Mouse (Mus musculus) heart, adult 8-10 months (tissue): ENCODE data around the gene Foxn4. TPM values are rescaled to one million over a fixed set of nuclear protein-coding genes. Genes with fewer than 3 reads are reported as not detected.

Experiments used
- total RNA-seq, 4 experiments: library from RNA; stranded (reverse); gene quantifications; 2 replicates each; pipeline ENCODE4 v1.2.4; 2022

The Foxn4 gene
- total RNA-seq, 4 experiments from 2014 or later = not detected

Other genes with a start within 250 kb of the Foxn4 start
- 10 to 100 TPM in 3 of 4 experiments, 1 to 10 TPM in 1; 9.6 to 13.2 (median 12.0) TPM for gene Usp30, start 208.3 kb downstream of the Foxn4 start, total RNA-seq
- not detected for gene Svop, start 182.2 kb downstream of the Foxn4 start, total RNA-seq
- gene Alkbh2, start 145.6 kb downstream of the Foxn4 start, total RNA-seq = 1 to 10 TPM in 2 of 4 experiments, under 1 TPM in 2; 0.83 to 1.8 (median 0.97) TPM
- 10 to 100 TPM; 21.5 to 30.1 (median 24.2) TPM for gene Ung, start 143.4 kb downstream of the Foxn4 start, total RNA-seq
- 100 to 1,000 TPM; 231 to 252 (median 245) TPM for gene Acacb, start 127.3 kb downstream of the Foxn4 start, total RNA-seq
- under 1 TPM; 0.19 to 0.31 (median 0.22) TPM for gene Myo1h, start 15.4 kb upstream of the Foxn4 start, total RNA-seq
- gene Kctd10, start 106.7 kb upstream of the Foxn4 start, total RNA-seq = 10 to 100 TPM; 39.6 to 55.1 (median 44.7) TPM
- gene Ube3b, start 106.8 kb upstream of the Foxn4 start, total RNA-seq = 100 to 1,000 TPM in 3 of 4 experiments, 10 to 100 TPM in 1; 98.7 to 113 (median 104) TPM
- 10 to 100 TPM; 26.8 to 32.6 (median 27.5) TPM for gene Mmab, start 170.3 kb upstream of the Foxn4 start, total RNA-seq
- 10 to 100 TPM in 2 of 4 experiments, 1 to 10 TPM in 2; 8.3 to 12.7 (median 10.8) TPM for gene Mvk, start 170.5 kb upstream of the Foxn4 start, total RNA-seq